Mouse (Mus musculus): ENCODE results near the gene Olfr74. TPM values are rescaled to one million over a fixed set of nuclear protein-coding genes. Genes with fewer than 3 reads are reported as not detected.
"Not testable (repeated sequence)": the region's sequence is repeated elsewhere in the genome, so short reads cannot be mapped to it uniquely, and the experiment has no call there.

The Olfr74 gene
- total RNA-seq (2021), result not detected
- long read RNA-seq, experiment 1, result 0 reads
- long read RNA-seq, experiment 2, result 0 reads

- DNase-seq, result no peak
Measured at GRCm38 (mm10) chr2:87974563-87974962, at the start of gene Olfr74. TSS of gene Olfr74 (minus strand) at chr2:87974663.

GRCm38 (mm10) chr2:88022474-88022873, 48.0 kb upstream of the Olfr74 start, which contains the start of gene Olfr1161:
TSS of gene Olfr1161 (plus strand) at chr2:88022774.
- not testable (repeated sequence) for DNase-seq

GRCm38 (mm10) chr2:88007515-88008318, 33.3 kb upstream of the Olfr74 start, which contains the start of gene Olfr1160:
TSS of gene Olfr1160 (minus strand) at chr2:88008268.
- DNase-seq, result no peak

- DNase-seq, result no peak
Measured at GRCm38 (mm10) chr2:87989813-87990212, 15.3 kb upstream of the Olfr74 start, which contains the start of gene Olfr1158. TSS of gene Olfr1158 (plus strand) at chr2:87990113.

- DNase-seq, result no peak
Measured at GRCm38 (mm10) chr2:87968199-87968598, 6.3 kb downstream of the Olfr74 start, which contains the start of gene Olfr1157. TSS of gene Olfr1157 (minus strand) at chr2:87968299.

GRCm38 (mm10) chr2:87953000-87953399, 21.5 kb downstream of the Olfr74 start, which contains the start of gene Olfr1156:
TSS of gene Olfr1156 (minus strand) at chr2:87953100.
- DNase-seq, result no peak

GRCm38 (mm10) chr2:87945037-87945436, 29.4 kb downstream of the Olfr74 start, which contains the start of gene Olfr1155:
TSS of gene Olfr1155 (minus strand) at chr2:87945137.
- DNase-seq, result no peak

Other genes starting within 250 kb of the Olfr74 start
- gene Olfr1138, start 234.7 kb downstream of the Olfr74 start, total RNA-seq (2021), result not detected
- not detected for gene Olfr1140, start 230.9 kb downstream of the Olfr74 start, total RNA-seq (2021)
- not detected for gene Olfr1141, start 220.7 kb downstream of the Olfr74 start, total RNA-seq (2021)
- not detected for gene Olfr152, start 195.2 kb downstream of the Olfr74 start, total RNA-seq (2021)
- not detected for gene Olfr1143, start 174.1 kb downstream of the Olfr74 start, total RNA-seq (2021)
- not detected for gene Olfr1145, start 164.8 kb downstream of the Olfr74 start, total RNA-seq (2021)
- gene Olfr1148, start 144.1 kb downstream of the Olfr74 start, total RNA-seq (2021), result not detected
- gene Olfr1150-ps1, start 130.7 kb downstream of the Olfr74 start, total RNA-seq (2021), result not detected
- gene Olfr1151, start 118.8 kb downstream of the Olfr74 start, total RNA-seq (2021), result not detected
- gene Olfr1152, start 108.2 kb downstream of the Olfr74 start, total RNA-seq (2021), result not detected
- not detected for gene Olfr1153, start 79.7 kb downstream of the Olfr74 start, total RNA-seq (2021)
- gene Olfr1154, start 69.5 kb downstream of the Olfr74 start, total RNA-seq (2021), result not detected
- gene Olfr1155, start 29.5 kb downstream of the Olfr74 start, total RNA-seq (2021), result not detected
- gene Olfr1156, start 21.6 kb downstream of the Olfr74 start, total RNA-seq (2021), result not detected
- gene Olfr1157, start 6.4 kb downstream of the Olfr74 start, total RNA-seq (2021), result not detected
- gene Olfr1158, start 15.4 kb upstream of the Olfr74 start, total RNA-seq (2021), result not detected
- gene Olfr1160, start 33.6 kb upstream of the Olfr74 start, total RNA-seq (2021), result not detected
- not detected for gene Olfr1161, start 48.1 kb upstream of the Olfr74 start, total RNA-seq (2021)
- not detected for gene Olfr73, start 63.0 kb upstream of the Olfr74 start, total RNA-seq (2021)
- not detected for gene Olfr1162, start 76.5 kb upstream of the Olfr74 start, total RNA-seq (2021)
- gene Olfr1163, start 97.2 kb upstream of the Olfr74 start, total RNA-seq (2021), result not detected
- gene Olfr1164, start 119.3 kb upstream of the Olfr74 start, total RNA-seq (2021), result not detected
- not detected for gene Olfr1166, start 153.6 kb upstream of the Olfr74 start, total RNA-seq (2021)
- not detected for gene Olfr1167, start 180.5 kb upstream of the Olfr74 start, total RNA-seq (2021)
- gene Olfr1168, start 207.2 kb upstream of the Olfr74 start, total RNA-seq (2021), result not detected